Mouse (Mus musculus) liver, embryonic 16.5 days (tissue): ENCODE measurements around the gene Dach2. TPM values are rescaled to one million over a fixed set of nuclear protein-coding genes. Genes with fewer than 3 reads are reported as not detected.

ENCODE experiments used
- ATAC-seq: fragments of 200-750 bp; cut with Nextera tagmentation; 2 replicates; pipeline ENCODE4 v1.8.0; 2017; ENCODE audit warnings: low read depth, mild to moderate bottlenecking, moderate number of reproducible peaks, moderate library complexity
- H3K27ac ChIP-seq: fragments of 300-500 bp; sonication (generic); 2 replicates; pipeline ENCODE4 v1.5.1; 2014; ENCODE audit warnings: mild to moderate bottlenecking, low read length
- H3K27me3 ChIP-seq: fragments of 300-500 bp; sonication (generic); 2 replicates; pipeline ENCODE4 v1.6.1; 2014; ENCODE audit warnings: low read depth, low read length, mixed read lengths; ENCODE audit not compliant: control insufficient read depth, insufficient read depth
- H3K36me3 ChIP-seq: fragments of 300-500 bp; sonication (generic); 2 replicates; pipeline ENCODE4 v1.6.1; 2014; ENCODE audit warnings: mild to moderate bottlenecking; ENCODE audit not compliant: control insufficient read depth, insufficient read depth
- H3K4me1 ChIP-seq: fragments of 300-500 bp; sonication (generic); 2 replicates; pipeline ENCODE4 v1.6.1; 2014; ENCODE audit warnings: low read depth, low read length, mixed read lengths; ENCODE audit not compliant: control insufficient read depth
- H3K4me2 ChIP-seq: fragments of 300-500 bp; sonication (generic); 2 replicates; pipeline ENCODE4 v1.6.1; 2014; ENCODE audit warnings: low read depth, low read length, mixed read lengths
- H3K4me3 ChIP-seq: fragments of 300-500 bp; sonication (generic); 2 replicates; pipeline ENCODE4 v1.5.1; 2014; ENCODE audit warnings: low read depth, mild to moderate bottlenecking, low read length
- H3K9ac ChIP-seq: fragments of 300-500 bp; sonication (generic); 2 replicates; pipeline ENCODE4 v1.6.1; 2014; ENCODE audit warnings: low read depth, low read length
- H3K9me3 ChIP-seq: fragments of 300-500 bp; sonication (generic); replicated peaks from 2 replicates; pipeline ENCODE4 v1.6.1; 2016; ENCODE audit warnings: low read length; ENCODE audit not compliant: control insufficient read depth
- WGBS: fragments of 180-500 bp; shearing (Covaris S2); extraction: QIAGEN DNeasy Blood & Tissue Kit; methylation state at CpG from one replicate; pipeline ENCODE4 v1.1.7; 2014; ENCODE audit not compliant: insufficient replicate concordance; 5-methylcytosine and 5-hydroxymethylcytosine counted together
- polyA plus RNA-seq: library from polyadenylated mRNA; unstranded; fragments of >200 nt; fragmentation: Nextera tagmentation; extraction: Ambion mirVana; gene quantifications from 2 replicates; pipeline ENCODE4 v1.2.1, GENCODE M21; 2015

The Dach2 gene
- polyA plus RNA-seq, 1 experiment from 2014 or later: 0.19 TPM

GRCm38 (mm10) chrX:113826810-113827209 is 529.5 kb downstream of the Dach2 start:
- H3K9ac ChIP-seq: no peak overlapping the region
- ATAC-seq: no peak
- H3K4me1 ChIP-seq: no peaks in the 10 kb centered on the region
- no peak overlapping the region for H3K27ac ChIP-seq
- H3K36me3 ChIP-seq: no peaks in the 10 kb centered on the region
- no peaks in the 10 kb centered on the region for H3K27me3 ChIP-seq
- 24% methylated on average over 1 of the region's 1 CpGs for WGBS
- no peak overlapping the region for H3K4me3 ChIP-seq
- H3K9me3 ChIP-seq: no peaks in the 10 kb centered on the region
- H3K4me2 ChIP-seq: no peak overlapping the region

- no peak overlapping the region for H3K4me2 ChIP-seq
- no peaks in the 10 kb centered on the region for H3K27me3 ChIP-seq
- H3K4me1 ChIP-seq: no peaks in the 10 kb centered on the region
- 70% methylated on average over 1 of the region's 1 CpGs for WGBS
- no peak overlapping the region for H3K27ac ChIP-seq
- H3K9ac ChIP-seq: no peak overlapping the region
- no peaks in the 10 kb centered on the region for H3K9me3 ChIP-seq
- no peaks in the 10 kb centered on the region for H3K36me3 ChIP-seq
- ATAC-seq: no peak
- no peak overlapping the region for H3K4me3 ChIP-seq
Observed at GRCm38 (mm10) chrX:113833062-113833461, 535.8 kb downstream of the Dach2 start.

GRCm38 (mm10) chrX:113867835-113868495 is 570.7 kb downstream of the Dach2 start:
- Histone ChIP-seq H3K9me3 (no peaks in the 10 kb centered on the region), H3K4me2 (no peak overlapping the region), H3K4me1 (no peaks in the 10 kb centered on the region), H3K9ac (no peak overlapping the region), H3K27ac (no peak overlapping the region), H3K4me3 (no peak overlapping the region), H3K27me3 (no peaks in the 10 kb centered on the region), H3K36me3 (no peaks in the 10 kb centered on the region)
- 0 out of 2 replicates have a peak, but pooled peaks have one; percentile 24 for ATAC-seq
- WGBS: 17% methylated on average over 2 of the region's 2 CpGs

Other genes starting within 250 kb of the Dach2 start
- gene Chm, start 112.0 kb upstream of the Dach2 start, polyA plus RNA-seq: 3.8 and 4.0 TPM in 2 replicates